Mouse (Mus musculus) layer of hippocampus, adult 18-20 months (tissue): ENCODE data around the gene Spc24. TPM values are rescaled to one million over a fixed set of nuclear protein-coding genes. Genes with fewer than 3 reads are reported as not detected.
A peak's percentile ranks its signal among the peaks of the same experiment; 100 is the strongest.

ENCODE experiments used
- DNase-seq, 2 experiments: peaks; one replicate each; pipeline ENCODE4 v3.0.0; 2022; ENCODE audit warnings: low spot score in 2 of 2
- total RNA-seq, 2 experiments: library from RNA; stranded (reverse); gene quantifications; 2 replicates each; pipeline ENCODE4 v1.2.3; 2021

The Spc24 gene
- total RNA-seq, 2 experiments from 2014 or later = 1.9 to 2.7 TPM

DNA sequence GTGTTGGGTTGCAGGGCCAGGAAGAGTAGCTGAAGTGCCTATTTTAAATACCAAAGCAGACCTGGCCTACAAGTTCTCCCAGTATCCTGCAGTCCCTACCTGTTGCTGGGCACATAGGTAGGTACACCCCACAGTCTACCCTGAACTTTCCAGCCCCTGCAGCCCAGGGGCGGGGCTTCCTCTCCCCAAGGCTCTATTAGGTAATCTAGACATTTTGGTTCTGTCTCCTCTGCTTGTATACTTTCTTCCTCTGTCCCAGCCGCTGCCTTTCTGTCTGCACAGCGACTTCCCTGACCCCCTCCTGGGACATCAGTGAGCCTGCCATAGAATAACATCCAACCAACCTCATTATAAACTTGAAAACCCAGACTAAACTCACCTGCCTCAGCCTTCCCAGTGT, 9.7 kb downstream of the Spc24 start:
- no peak for DNase-seq

DNA sequence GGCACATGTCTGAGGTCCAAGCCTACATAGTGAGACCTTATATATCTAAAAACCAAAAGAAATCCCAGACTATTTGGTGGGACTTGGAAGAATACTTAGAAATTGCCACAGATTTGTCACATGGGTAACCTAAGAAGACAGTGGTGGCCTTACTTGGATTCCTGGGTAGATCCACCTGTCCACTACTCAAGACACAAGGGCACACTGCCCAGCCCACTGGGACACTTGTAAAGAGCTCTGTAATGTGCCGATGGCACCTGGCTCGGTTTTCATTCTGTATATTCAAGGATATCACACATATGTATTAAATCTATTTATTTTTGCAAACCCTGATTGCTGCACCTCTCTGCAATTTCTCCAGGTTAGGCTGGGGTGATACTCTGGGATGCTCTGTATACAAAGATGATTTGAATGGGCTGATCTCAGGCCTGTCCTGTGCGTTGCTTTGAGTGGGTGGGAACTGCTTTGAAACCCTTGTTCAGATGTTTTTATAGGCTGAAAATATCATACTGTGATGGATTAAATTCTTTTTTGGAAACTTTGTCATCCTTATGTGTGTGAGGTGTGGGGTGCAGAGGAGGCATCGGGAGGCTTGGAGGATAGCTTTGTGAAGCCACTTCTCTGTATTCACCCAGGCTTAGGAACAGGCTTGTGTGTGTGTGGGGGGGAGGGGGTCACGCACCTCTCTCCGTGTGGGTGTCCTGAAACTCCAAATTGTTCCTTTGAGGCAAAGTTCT, 10.6 kb downstream of the Spc24 start:
- no peak for DNase-seq

DNA sequence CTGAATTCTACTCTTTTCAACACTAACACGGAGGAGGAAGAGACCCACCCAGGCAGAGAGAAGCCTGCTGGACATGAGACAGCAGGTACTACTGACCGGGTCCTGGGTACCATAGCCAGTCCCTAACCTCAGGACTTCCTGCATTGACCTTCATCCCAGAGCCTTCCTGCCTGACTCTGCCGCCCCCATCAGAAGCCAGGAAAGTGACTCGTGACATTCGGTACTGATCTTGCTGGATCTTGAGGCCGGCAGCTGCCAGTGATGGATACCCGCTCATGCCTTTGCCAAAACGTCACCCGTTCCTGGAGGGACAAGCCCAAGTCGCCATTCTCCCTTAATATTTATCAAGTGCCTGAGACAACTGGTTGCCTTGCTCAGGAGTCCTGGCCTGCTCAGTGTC, 11.6 kb downstream of the Spc24 start:
- no peak for DNase-seq

DNA sequence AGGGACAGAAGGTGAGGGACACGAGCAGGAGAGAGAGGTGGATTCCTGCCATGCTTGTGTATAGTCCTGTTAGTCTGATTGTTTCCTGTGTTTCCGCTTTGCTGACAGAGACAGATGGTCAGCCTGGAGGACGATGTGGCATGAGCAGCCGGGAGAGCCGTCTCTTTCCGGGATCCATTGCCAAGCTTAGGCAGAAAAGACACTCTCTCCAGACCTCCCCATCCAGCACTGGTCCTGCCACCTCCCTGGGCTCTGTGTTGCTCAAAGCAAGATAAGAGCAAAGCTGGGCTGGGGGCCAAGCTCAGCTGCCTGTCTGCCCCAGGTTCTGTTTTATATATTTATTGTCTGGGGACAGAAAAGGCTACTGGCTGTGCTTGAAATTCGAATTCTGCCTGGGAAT, 12.1 kb downstream of the Spc24 start:
- peak in 1 of 2 experiments; percentile 30 for DNase-seq

- no peak for DNase-seq
These were observed 12.8 kb downstream of the Spc24 start for GRCm38 (mm10) chr9:21747238-21747774.

GRCm38 (mm10) chr9:21741514-21741913, 18.6 kb downstream of the Spc24 start:
- no peak for DNase-seq

DNA sequence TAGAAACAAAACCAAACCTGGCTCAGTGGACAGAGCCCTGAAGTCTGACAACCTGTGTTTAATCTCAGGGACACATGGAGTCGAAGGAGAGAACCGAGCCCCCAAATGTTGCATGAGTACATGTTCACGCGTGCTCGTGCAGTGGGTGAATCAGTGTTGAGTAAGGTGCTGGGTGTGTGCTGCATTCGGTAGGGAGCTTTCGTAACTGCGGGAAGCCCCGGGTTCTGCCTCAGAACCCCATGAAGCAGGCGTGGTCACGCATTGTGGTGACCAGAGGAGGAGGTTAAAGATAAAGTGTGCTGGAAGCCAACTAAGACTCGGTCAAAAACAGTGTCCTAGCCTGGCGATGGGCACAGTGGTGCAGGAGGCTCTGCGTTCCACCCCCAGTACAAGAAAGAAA, 19.7 kb downstream of the Spc24 start:
- no peak for DNase-seq

DNA sequence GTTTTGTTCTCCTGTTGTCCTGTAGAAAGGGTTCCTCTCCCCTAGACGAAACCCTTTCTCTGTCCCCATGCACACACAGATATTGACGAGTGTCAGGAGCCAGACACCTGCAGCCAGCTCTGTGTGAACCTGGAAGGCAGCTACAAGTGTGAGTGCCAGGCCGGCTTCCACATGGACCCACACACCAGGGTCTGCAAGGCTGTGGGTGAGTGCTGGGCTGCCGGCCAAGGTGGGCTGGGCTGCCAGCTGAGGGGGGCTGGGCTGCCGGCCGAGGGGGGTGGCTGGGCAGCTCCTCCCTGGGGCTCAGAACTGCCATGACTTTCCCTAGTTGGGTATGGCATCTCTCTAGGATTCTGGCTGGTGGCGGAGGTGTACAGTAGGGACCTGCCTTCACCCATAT, 21.3 kb downstream of the Spc24 start:
- no peak for DNase-seq

DNA sequence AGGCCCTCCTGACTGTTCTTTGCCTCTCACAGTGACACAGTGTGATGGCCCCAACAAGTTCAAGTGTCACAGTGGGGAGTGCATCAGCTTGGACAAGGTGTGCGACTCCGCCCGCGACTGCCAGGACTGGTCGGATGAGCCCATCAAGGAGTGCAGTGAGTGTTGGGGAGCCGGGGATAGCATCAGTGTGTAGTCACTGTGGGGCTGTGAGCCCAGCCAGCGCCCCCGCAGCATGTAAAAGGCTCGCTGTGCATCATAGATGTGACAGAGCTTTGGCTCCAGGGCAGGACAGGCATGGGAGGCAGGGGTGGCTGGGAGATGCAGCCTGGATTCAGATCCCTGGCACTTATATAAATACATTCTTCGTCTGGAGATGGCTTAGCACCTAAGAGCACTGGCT, 22.9 kb downstream of the Spc24 start:
- peak in 1 of 2 experiments; percentile 45 for DNase-seq

GRCm38 (mm10) chr9:21736580-21736979, 23.5 kb downstream of the Spc24 start:
- DNase-seq = no peak

GRCm38 (mm10) chr9:21735126-21735525, 25.0 kb downstream of the Spc24 start:
- DNase-seq = no peak

GRCm38 (mm10) chr9:21733989-21734388, 26.1 kb downstream of the Spc24 start:
- DNase-seq = no peak

GRCm38 (mm10) chr9:21733446-21733845, 26.7 kb downstream of the Spc24 start:
- no peak for DNase-seq

GRCm38 (mm10) chr9:21732288-21732687, 27.8 kb downstream of the Spc24 start:
- no peak for DNase-seq

GRCm38 (mm10) chr9:21729264-21729663, 30.8 kb downstream of the Spc24 start:
- DNase-seq = no peak

- DNase-seq = no peak
These were observed 31.8 kb downstream of the Spc24 start for GRCm38 (mm10) chr9:21728261-21728832.

DNA sequence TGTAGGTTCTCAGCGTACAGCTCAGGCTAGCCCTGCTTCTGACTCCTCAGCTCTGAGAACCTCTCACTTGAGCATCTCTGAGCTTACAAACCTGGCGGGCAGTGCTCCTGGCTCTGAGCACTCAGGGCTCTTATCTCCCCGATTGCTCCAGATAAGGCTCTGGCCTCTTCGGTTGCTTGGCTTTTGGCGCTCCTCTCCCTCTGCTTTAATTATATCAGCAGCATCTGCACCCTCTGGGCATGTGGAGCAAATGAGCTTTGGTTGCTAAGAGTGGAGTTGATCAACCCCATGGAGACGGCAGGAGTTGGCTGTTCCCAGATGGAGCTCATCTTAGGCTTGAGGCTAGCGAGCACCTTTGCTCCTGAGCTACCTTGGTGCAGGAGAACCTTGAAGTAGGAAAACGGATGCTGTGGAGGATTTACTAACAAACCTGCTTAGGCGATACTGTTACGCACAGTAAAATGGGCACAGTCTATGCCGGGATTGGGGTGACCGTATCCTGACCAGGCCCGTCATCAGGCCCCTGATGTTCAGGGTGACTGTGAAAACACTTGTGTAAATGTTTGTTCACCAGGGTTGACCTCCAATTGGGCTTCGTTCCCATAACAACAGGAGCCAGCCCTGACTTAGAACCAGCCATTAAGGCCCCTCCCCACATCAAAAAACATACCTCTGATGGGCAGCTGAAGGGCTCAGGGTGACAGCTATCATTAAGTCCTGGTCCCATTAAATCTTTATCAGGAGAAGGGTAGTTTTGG, 33.7 kb downstream of the Spc24 start:
- peak in 1 of 2 experiments; percentile 44 for DNase-seq

DNA sequence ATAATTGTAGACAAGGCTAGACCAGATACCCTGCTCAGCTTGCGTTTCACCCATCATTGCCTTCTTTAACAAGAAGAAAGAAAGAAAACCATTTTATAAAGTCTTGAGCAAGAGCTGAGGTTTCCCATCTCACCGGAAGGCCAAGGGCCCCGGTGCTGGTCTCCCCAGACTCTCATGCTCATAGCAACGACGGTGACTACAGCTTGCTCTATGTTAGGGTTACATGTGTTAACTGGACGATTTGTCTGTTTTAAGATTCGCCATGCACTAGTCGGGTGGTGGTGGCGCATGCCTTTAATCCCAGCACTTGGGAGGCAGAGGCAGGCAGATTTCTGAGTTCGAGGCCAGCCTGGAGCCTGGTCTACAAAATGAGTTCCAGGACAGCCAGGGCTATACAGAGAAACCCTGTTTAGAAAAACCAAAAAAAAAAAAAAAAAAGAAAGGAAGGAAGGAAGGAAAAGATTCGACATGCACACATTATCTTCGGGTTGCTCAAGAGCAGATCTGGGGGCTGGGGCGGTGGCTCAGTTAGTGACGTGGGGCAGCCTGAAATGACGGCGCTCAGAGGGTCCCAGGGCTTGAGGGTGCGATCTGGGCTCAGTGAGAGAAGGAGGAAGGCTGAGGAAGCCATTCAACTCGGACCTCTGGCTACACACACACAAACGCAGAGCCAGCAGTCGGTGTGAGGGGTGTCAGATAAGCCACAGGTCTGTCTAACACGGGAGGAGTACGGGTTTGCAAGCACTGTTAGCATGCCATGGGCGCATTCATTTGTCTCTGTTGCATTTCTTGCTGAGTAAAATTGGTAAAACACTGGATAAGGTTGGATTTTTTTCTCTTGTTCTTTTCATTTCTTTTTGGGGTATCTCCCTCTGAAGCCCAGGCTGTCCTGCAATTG, 34.6 kb downstream of the Spc24 start:
- DNase-seq = no peak

- DNase-seq = peak; percentile 87 to 91
These were observed 36.0 kb downstream of the Spc24 start for GRCm38 (mm10) chr9:21724147-21724536.

- peak; percentile 62 to 76 for DNase-seq
These were observed 36.5 kb downstream of the Spc24 start, which contains the start of gene Ldlr for GRCm38 (mm10) chr9:21723377-21724146. Gene Ldlr (plus strand): TSS chr9:21723483.
